Mouse (Mus musculus) embryonic facial prominence, embryonic 13.5 days (tissue): Measurements from ENCODE around the gene Gfm1. TPM values are rescaled to one million over a fixed set of nuclear protein-coding genes. Genes with fewer than 3 reads are reported as not detected.

Source experiments
- polyA plus RNA-seq: library from polyadenylated mRNA; unstranded; fragments of >200 nt; fragmentation: Nextera tagmentation; extraction: Ambion mirVana; gene quantifications from 2 replicates; pipeline ENCODE4 v1.2.1, GENCODE M21; 2015

Gfm1 gene
- polyA plus RNA-seq, 1 experiment from 2014 or later: 37.7 TPM

Other genes starting within 250 kb of the Gfm1 start
- gene Mlf1, start 56.0 kb upstream of the Gfm1 start, polyA plus RNA-seq: 27.3 and 28.4 TPM in 2 replicates
- not detected in 2 replicates for gene Gm17402, start 54.9 kb upstream of the Gfm1 start, polyA plus RNA-seq
- 86.3 and 97.5 TPM in 2 replicates for gene Lxn, start 33.8 kb downstream of the Gfm1 start, polyA plus RNA-seq
- 2.5 and 3.2 TPM in 2 replicates for gene Rarres1, start 85.4 kb downstream of the Gfm1 start, polyA plus RNA-seq
- gene Mfsd1, start 152.6 kb downstream of the Gfm1 start, polyA plus RNA-seq: 54.8 and 63.6 TPM in 2 replicates